Mouse (Mus musculus): ENCODE measurements at regions not wholly inside any gene's neighbourhood (a gene's known extent, or its start where the extent isn't known, plus 50 kb on each side); places are given as distances from the start of the nearest gene placed in this dataset.
"Not testable (repeated sequence)": the region's sequence is repeated elsewhere in the genome, so short reads cannot be mapped to it uniquely, and the experiment has no call there.

DNA sequence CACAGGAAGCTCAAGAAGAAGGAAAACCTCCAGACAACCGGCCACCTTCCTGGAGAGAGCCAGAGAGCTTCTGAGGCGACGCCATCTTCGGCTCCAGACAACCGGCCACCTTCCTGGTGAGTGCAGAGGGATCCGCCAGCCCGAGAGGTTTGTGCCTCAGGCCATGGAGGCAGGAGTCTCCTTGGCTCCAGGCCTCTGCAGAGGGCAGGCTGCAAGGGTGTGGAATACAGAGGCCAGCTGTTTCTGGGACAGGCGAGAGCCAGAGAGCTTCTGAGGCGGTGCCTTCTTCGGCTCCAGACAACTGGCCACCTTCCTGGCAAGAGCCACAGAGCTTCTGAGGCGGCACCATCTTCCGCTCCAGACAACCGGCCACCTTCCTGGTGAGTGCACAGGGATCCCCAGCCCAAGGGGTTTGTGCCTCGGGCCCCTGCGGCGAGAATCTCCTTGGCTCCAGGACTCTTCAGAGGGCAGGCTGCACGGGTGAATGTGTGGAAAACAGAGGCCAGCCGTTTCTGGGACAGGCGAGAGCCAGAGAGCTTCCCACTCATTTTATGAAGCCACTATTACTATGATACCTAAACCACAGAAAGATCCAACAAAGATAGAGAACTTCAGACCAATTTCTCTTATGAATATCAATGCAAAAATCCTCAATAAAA lies 441.4 kb downstream of the Arl6ip6 start:
- not testable (repeated sequence) for DNase-seq (ENCODE audit: low read depth, low spot score)

DNA sequence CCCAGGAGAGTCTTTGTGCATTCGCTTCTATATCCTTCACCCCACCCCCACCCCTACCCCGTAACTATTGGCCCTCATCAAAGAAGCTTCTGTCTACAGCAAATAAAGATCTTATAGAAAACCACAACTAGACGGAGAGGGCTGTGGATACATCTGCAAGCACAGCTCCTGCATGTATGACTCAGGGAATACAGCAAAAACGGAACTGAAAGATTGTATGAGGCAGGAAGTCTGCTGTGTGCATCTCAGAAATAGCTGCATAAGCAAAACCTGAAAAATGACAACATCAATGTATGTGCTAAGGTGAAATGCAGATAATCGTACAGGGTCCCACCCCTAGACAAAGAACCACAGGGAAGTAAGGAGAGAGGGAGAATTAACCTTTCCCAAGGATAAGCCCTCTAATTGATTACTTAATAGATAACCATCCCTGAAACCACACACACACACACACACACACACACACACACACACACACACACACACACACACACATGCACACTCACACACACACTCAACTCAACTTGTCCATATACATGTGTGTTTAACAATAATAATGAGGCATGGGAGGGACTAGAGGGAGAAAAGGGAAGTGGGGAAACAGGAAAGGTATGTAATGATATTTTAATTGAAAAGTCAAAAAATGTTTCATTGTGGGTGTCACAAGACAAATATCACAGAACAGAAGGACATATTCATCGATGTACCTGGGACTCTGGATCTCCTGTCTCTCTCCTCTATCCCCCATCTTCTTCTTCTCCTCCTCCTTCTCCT lies 416.6 kb downstream of the Rprm start:
- no peak for DNase-seq (ENCODE audit: low read depth, low spot score)

DNA sequence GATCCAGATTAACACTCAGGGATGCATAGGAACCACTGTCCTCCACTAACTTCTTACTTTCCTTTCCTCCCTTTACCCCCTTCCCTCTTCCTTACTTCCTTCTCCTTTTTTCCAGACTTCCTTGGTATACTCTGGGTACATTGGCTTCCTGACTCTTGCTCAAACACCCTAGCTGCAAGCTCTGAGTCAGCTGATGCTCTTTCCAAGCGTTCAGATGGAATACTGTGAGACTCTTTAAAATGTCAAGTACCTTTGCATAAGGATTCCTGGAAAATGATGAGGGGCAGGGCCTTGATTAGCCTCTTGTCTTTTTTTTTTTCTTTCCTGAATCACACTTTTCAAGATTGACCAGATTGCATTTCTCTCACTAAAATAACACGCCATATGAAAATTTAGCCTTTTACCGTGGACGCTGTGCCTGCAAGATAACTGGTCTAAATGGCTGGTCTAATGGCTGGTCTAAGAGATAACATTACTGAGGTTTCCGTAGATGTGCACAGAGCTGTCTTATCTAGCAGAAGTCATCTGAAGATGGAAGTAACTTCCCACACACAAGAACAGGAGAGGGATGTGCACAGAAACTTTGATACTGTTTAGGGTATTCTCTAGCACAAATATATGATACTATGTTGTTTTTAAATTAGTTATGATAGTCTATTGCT lies 404.9 kb downstream of the Rprm start:
- no peak for DNase-seq (ENCODE audit: low read depth, low spot score)

- DNase-seq (ENCODE audit: low read depth, low spot score) = no peak
Observed at GRCm38 (mm10) chr2:53682599-53682998, 402.8 kb downstream of the Rprm start.

DNA sequence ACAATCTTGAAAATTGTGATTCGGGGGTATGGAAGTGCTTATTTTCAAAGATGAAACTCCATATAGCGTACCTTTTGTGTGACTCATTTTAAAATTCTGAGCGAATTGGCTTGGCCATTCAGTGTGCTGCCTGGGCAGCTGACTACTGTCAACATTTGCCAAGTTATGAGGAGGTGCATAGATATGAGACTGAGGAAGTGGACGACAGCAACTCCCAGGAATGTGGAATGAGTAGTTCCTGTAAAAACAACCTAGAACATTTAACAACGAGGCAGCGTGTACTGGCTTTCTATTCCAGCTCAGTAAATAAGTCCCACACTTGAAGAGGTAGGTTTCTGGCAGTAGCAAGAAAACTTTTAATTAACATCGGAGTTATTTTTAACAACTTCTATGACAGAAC lies 398.1 kb downstream of the Rprm start:
- no peak for DNase-seq (ENCODE audit: low read depth, low spot score)

DNA sequence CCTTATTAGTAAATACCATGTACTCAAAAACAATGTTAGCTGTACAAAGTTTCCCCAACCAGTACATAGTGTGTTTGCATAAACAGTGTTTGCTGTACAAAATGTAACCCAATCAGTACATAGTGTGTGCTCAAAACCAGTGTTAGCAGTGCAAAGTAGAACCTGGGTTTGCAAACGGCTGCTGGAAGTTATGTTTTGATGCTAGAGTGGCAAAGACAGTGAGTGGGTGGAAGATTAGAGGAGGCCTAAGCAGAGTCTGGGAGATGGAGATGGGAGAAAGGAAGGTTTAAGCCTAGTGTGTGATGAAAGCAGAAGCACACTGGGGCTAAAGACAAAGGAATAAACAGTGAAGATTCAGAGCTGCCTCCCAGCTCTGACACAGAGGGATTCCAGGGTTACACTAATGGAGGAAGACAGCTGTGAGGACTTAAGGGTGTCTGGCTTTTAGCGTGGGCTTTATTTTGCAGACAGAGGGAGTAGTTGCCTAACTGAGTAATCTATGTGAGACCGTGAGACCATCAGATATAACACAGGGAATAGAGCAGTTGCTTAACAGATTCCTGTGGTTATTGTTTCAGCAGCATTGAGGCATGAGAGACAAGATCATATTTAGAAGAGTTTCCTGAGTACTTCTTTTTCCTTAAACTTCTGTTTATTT lies 396.0 kb downstream of the Rprm start:
- DNase-seq (ENCODE audit: low read depth, low spot score) = no peak

- DNase-seq (ENCODE audit: low read depth, low spot score) = no peak
Observed at GRCm38 (mm10) chr2:53691580-53692118, 393.7 kb downstream of the Rprm start.

DNA sequence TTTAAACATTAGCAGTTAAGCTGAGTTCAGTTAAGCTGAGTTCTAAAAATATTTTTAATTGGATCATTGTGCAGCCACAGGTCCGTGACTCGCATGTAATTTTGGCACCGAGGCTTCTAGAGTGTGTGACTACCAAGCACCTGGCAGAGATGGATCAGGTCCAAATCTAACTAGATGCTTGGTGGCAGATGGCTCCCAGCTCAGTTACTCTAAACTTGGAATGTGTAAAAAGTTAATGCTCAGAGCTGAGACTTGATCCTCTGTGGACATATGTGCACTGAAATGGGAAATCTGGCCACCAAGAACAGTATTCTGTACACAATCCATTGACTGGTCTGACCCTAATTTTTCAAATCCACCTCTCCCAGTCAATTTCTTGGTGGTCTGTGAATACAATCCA lies 374.1 kb downstream of the Rprm start:
- no peak for DNase-seq (ENCODE audit: low read depth, low spot score)

DNA sequence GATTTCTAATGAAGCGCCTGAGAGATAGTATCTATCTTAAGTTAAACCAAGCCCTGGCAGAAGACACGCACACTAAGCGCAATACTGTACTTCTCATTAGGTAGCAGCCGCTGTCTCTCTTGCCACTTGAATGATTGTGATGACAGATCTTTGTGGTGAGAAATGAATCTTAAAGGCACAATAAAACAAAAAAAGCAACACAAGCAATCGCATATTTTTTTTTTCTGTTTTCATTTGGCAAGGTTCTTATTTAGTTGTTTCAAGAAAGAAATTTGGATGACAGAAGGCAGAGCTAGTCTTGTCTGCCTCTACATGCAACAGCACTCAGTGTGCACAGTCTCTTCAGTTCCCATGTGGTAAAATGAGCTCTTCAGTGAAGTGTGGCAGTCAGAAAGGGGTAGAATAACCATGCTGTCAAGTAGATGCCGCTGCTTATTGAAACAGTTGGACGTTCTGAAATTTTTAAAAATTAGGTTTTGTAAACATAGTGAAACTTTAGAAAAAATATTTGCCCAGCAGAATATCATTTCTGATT lies 372.2 kb downstream of the Rprm start:
- no peak for DNase-seq (ENCODE audit: low read depth, low spot score)

- DNase-seq (ENCODE audit: low read depth, low spot score) = no peak
Observed at GRCm38 (mm10) chr2:53715017-53715416, 370.3 kb downstream of the Rprm start.

GRCm38 (mm10) chr2:53723231-53723630 lies 362.1 kb downstream of the Rprm start:
- no peak for DNase-seq (ENCODE audit: low read depth, low spot score)

DNA sequence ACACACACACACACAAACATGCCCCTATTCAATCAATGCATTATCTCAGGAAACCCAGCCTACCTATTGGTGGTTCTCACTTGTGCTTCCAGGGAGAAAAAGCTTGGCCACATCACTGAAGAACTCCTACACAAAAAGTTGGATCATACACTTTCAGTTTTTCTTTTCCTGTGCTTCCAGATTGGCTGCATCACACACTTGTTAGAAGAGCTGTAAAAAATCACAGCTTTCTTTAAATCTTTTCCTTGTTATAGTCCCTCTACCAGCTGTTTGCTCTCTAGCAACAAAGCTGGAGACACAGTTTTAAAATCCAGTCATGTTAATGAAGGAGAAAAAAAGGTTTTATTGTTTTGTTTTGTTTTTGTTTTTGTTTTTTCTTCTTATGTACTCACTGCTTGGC lies 356.7 kb downstream of the Rprm start:
- DNase-seq (ENCODE audit: low read depth, low spot score) = no peak

- DNase-seq (ENCODE audit: low read depth, low spot score) = no peak
Observed at GRCm38 (mm10) chr2:53730451-53730850, 354.9 kb downstream of the Rprm start.

DNA sequence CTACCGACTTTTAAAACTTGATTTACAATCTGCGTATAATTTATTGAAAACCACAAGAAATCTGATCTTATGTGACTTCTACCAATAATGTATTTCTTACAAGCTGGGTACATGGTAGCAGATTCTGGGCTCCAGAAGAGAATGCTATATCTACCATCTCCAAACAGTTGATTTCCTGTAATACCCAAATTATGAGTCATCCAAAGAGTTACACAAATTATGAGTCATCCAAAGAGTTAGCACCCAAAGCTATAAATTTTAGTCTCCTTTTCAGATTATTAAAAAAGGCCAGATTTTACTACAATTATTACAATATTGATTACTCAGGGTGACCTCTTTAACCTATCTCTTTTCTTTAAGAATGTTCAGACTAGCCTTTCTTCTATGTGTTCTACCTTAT lies 321.9 kb downstream of the Rprm start:
- no peak for DNase-seq (ENCODE audit: low read depth, low spot score)

DNA sequence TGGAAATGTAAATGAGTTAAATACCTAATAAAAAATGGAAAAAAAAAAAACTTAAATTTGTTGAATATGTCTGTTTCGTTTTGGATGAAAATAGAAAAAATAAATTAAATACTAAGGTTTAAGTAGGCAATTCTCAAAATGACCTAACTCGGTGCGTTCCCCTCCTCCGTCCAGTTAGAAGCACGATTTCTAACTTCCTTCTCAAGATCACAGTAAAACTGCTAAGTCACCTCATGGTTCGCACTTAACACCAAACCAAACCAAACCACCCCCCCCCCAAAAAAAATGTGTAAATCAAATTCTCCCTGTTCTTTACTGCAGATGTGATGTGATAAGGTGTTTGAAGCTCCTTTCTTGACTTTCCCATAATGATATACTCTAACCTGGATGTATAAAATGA lies 303.3 kb downstream of the Rprm start:
- not testable (repeated sequence) for DNase-seq (ENCODE audit: low read depth, low spot score)

DNA sequence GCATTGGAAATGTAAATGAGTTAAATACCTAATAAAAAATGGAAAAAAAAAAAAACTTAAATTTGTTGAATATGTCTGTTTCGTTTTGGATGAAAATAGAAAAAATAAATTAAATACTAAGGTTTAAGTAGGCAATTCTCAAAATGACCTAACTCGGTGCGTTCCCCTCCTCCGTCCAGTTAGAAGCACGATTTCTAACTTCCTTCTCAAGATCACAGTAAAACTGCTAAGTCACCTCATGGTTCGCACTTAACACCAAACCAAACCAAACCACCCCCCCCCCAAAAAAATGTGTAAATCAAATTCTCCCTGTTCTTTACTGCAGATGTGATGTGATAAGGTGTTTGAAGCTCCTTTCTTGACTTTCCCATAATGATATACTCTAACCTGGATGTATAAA lies 296.8 kb downstream of the Rprm start:
- not testable (repeated sequence) for DNase-seq (ENCODE audit: low read depth, low spot score)

DNA sequence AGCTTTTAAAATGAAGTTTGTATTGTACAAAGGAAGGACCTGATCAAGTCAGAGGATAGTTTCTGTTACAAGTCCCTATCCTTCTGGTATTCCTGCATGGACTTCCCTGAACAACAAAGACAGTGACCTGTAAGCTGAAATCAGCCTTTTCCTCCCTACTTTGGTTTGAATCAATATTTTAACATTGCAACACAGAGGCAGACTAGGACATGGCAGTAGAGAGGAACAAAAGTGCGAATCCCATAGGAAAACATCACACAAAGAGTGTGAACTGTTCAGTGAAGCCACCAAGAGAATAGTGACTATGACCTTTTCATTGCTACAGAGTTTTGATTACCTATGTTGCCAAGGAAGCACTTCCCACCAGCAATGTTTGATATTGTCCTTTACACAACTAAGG lies 288.7 kb downstream of the Rprm start:
- DNase-seq (ENCODE audit: low read depth, low spot score) = no peak

DNA sequence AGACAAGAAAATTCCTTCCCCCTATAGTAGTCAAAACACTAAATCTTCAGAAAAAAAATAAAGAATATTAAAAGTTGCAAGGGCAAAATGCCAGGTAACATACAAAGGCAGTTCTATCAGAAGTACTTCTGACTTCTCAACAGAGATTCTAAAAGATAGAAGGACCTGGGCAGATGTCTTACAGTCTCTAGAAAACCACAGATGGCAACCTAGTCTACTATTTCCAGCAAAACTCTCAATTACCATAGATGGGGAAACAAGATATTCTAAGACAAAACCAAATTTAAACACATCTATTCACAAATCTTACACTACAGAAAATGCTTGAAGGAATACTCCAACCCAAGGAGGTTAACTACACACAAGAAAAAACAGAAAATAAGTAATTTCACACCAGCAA lies 281.7 kb downstream of the Rprm start:
- no peak for DNase-seq (ENCODE audit: low read depth, low spot score)

DNA sequence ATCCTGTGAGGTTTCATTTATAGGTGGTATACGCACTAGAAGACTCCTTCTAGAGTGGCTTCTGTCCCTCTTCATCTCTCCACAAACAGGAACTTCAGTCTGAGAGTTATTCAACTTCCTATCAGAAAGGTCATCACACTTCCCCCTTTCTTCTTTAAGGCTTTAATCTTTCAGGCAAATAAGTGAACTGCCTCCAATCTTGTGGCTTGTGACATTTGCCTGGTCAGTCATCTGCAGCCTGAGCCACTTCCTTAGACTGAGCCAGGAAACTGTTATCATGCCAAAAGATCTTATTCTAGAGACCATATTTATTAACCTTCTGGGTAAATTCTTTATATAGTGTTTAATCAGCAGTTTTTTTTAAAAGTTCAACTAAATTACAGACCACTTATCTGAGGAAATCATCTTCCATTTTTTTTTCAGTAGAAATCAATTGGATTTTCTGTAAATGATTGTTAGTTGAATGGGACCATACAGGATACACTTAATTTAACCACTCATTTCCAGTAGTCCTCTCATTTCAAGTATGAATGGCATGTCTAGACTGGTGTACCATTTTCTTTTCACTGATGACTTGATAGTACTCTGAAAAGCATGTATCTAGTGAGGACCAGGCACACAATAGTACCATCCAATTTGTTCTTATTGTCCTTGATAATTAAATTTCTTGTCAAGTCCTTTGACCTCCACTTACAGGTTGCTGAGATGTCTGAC lies 234.4 kb downstream of the Rprm start:
- no peak for DNase-seq (ENCODE audit: low read depth, low spot score)

Measured in ZHBTc4 (cell line).